Mouse (Mus musculus): Measurements from ENCODE around the gene AI661453. TPM values are rescaled to one million over a fixed set of nuclear protein-coding genes. Genes with fewer than 3 reads are reported as not detected.

AI661453 gene
- 2.8 and 3.3 TPM in 2 replicates for polyA plus RNA-seq (2015; fragmentation: Nextera tagmentation; extraction: Ambion mirVana)

DNA sequence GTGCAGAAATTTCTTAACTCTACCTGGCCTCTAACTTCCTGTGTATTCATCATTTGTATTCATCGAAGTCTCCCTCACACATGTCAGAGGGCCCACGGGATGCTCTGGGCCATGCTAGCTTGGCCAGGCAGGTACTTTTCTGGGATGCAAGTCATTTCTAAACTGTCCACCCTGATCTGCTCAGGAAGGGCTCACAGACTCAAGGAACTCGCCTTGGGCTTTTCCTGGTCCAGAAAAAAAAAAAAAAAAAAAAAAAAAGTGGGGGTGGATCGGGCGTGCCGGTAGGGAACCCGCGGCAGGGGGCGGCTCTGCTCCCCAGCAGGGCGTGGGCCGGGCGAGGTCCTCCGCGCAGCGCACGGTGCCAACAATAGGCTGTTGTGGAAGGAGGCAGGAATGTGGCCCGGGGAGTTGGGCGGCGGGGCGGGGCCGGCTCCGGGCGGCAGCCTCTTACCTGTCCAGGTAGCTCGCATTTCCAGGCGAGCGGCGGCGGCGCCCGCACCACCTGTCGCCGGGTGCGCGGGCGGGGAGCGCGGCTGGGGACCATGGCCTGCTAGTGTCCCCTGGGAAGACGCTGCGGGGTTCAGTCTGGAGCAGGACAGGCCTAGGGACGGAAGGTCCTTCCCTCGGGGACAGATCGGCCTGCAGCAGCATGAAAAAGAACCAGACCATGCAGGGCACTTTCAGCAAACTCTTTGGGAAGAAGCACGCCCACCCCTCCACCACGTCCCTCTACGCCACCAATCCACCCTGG is at the start of gene AI661453:
TSS of gene AI661453 (plus strand) at position 460 of the 751 bp plus-strand sequence.
- no peaks in the 10 kb centered on the region for H3K36me3 ChIP-seq (ENCODE audit: insufficient read depth, low read length)
- DNase-seq (ENCODE audit: low spot score) (peak; percentile 90), ATAC-seq (peak; percentile 96)
- WGBS, result 2% methylated on average over 42 of the region's 45 CpGs
- peak; percentile 39 for TF ChIP-seq CTCF (IDR thresholded peaks at IDR 0.05)
- TF ChIP-seq EP300 (IDR thresholded peaks at IDR 0.05), result no peak
- peak within 1 kb of the TSS; percentile 84 for H3K27ac ChIP-seq (ENCODE audit: low read length)
- H3K4me1 ChIP-seq (ENCODE audit: insufficient read depth, low read depth, low read length), result peaks cover 14% of the 10 kb centered on the region; the same call in 1 of the 2 replicates
- H3K9me3 ChIP-seq (ENCODE audit: low read length), result no peaks in the 10 kb centered on the region
- no peaks in the 10 kb centered on the region for H3K27me3 ChIP-seq (replicated peaks; ENCODE audit: insufficient read depth, low read length)
- peak within 1 kb of the TSS; percentile 56 for H3K4me3 ChIP-seq (ENCODE audit: low read depth, low read length)
- peak within 1 kb of the TSS; percentile 51 for H3K9ac ChIP-seq (replicated peaks; ENCODE audit: low read depth)
- peak within 1 kb of the TSS; percentile 74 for H3K4me2 ChIP-seq (replicated peaks; ENCODE audit: low read depth, low read length)

DNA sequence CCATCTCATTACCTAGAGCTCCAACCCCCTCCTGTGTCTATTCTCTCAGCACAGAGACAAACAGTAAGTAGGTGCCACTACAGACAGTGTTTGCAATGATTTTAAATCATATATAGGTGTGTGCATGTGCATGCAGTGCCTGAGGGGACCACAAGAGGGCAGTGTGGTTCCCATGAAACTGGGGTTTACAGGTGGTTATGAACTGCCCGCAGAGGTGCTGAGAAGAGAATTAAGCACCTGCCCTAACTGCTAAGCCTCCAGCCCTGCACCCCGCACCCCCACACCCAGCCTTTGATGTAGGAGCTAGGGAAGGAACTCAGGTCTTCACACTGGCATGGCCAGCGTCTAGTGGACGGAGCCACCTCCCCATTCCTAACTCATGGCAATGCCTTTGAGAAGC is 49.8 kb upstream of the AI661453 start:
- no peak for TF ChIP-seq EP300 (IDR thresholded peaks at IDR 0.05)
- peak; percentile 84 for TF ChIP-seq CTCF (IDR thresholded peaks at IDR 0.05)
- no peak overlapping the region for H3K4me2 ChIP-seq (replicated peaks; ENCODE audit: low read depth, low read length)
- H3K36me3 ChIP-seq (ENCODE audit: insufficient read depth, low read length), result no peaks in the 10 kb centered on the region
- H3K4me1 ChIP-seq (ENCODE audit: insufficient read depth, low read depth, low read length), result no peaks in the 10 kb centered on the region
- no peaks in the 10 kb centered on the region for H3K27me3 ChIP-seq (replicated peaks; ENCODE audit: insufficient read depth, low read length)
- whole genome bisulfite sequencing, result 50% methylated on average over 4 of the region's 4 CpGs
- ATAC-seq, result no peak
- H3K9me3 ChIP-seq (ENCODE audit: low read length), result no peaks in the 10 kb centered on the region
- no peak overlapping the region for H3K27ac ChIP-seq (ENCODE audit: low read length)
- DNase-seq (ENCODE audit: low spot score), result peak; percentile 50
- no peak overlapping the region for H3K9ac ChIP-seq (replicated peaks; ENCODE audit: low read depth)
- H3K4me3 ChIP-seq (ENCODE audit: low read depth, low read length), result no peak overlapping the region

- TF ChIP-seq CTCF (IDR thresholded peaks at IDR 0.05) (no peak), EP300 (IDR thresholded peaks at IDR 0.05) (no peak)
- Histone ChIP-seq H3K4me2 (replicated peaks; ENCODE audit: low read depth, low read length) (peak overlapping the region; percentile 56), H3K27ac (ENCODE audit: low read length) (no peak overlapping the region), H3K4me3 (ENCODE audit: low read depth, low read length) (peak overlapping the region; percentile 28), H3K9ac (replicated peaks; ENCODE audit: low read depth) (peak overlapping the region; percentile 13; the same call in 1 of the 2 replicates), H3K9me3 (ENCODE audit: low read length) (no peaks in the 10 kb centered on the region), H3K4me1 (ENCODE audit: insufficient read depth, low read depth, low read length) (no peaks in the 10 kb centered on the region), H3K36me3 (ENCODE audit: insufficient read depth, low read length) (no peaks in the 10 kb centered on the region), H3K27me3 (replicated peaks; ENCODE audit: insufficient read depth, low read length) (no peaks in the 10 kb centered on the region)
- DNase-seq (ENCODE audit: low spot score) (peak; percentile 27), ATAC-seq (no peak)
- 16% methylated on average over 24 of the region's 24 CpGs for WGBS
These were observed 42.1 kb upstream of the AI661453 start for GRCm38 (mm10) chr17:47394223-47394869.

DNA sequence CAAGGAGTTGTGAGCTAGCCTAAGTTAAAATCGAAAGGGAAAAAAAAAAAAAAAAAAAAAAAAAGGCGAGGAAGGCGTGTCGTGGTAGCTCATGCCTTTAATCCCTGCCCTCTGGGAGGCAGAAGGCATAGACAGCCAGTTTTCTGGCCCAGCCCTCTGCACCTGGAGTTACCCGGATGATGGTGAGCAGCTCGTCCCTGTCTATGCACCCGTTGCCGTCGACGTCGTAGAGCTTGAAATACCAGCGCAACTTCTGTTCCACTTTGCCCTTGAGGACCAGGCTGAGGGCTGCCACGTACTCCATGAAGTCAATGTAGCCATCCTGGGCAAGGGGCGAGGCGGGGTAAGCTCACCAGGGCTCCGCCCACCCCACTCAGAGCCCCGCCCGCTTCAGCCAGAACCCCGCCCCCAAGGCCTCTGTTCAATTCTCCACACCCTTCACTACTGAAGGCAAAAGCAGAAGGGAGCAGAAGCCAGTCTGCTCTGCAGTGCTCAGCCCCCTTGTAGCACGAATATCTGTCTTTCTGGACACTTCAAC is 41.0 kb upstream of the AI661453 start:
- Histone ChIP-seq H3K9ac (replicated peaks; ENCODE audit: low read depth) (0 out of 2 replicates have a peak overlapping the region, but pooled peaks have one; percentile 13), H3K4me1 (ENCODE audit: insufficient read depth, low read depth, low read length) (no peaks in the 10 kb centered on the region), H3K27me3 (replicated peaks; ENCODE audit: insufficient read depth, low read length) (no peaks in the 10 kb centered on the region), H3K4me2 (replicated peaks; ENCODE audit: low read depth, low read length) (peak overlapping the region; percentile 56), H3K9me3 (ENCODE audit: low read length) (no peaks in the 10 kb centered on the region), H3K27ac (ENCODE audit: low read length) (no peak overlapping the region), H3K4me3 (ENCODE audit: low read depth, low read length) (peak overlapping the region; percentile 28), H3K36me3 (ENCODE audit: insufficient read depth, low read length) (no peaks in the 10 kb centered on the region)
- TF ChIP-seq CTCF (IDR thresholded peaks at IDR 0.05) (no peak), EP300 (IDR thresholded peaks at IDR 0.05) (0 out of 2 replicates have a peak, but pooled peaks have one; percentile 11)
- DNase-seq (ENCODE audit: low spot score), result peak; percentile 77
- 3% methylated on average over 17 of the region's 20 CpGs for WGBS
- peak; percentile 92 for ATAC-seq

GRCm38 (mm10) chr17:47399091-47399490 is 37.3 kb upstream of the AI661453 start:
- H3K9me3 ChIP-seq (ENCODE audit: low read length), result no peaks in the 10 kb centered on the region
- H3K4me1 ChIP-seq (ENCODE audit: insufficient read depth, low read depth, low read length), result no peaks in the 10 kb centered on the region
- DNase-seq (ENCODE audit: low spot score) (no peak), ATAC-seq (no peak)
- no peak overlapping the region for H3K4me3 ChIP-seq (ENCODE audit: low read depth, low read length)
- H3K9ac ChIP-seq (replicated peaks; ENCODE audit: low read depth), result no peak overlapping the region
- no peak overlapping the region for H3K4me2 ChIP-seq (replicated peaks; ENCODE audit: low read depth, low read length)
- H3K36me3 ChIP-seq (ENCODE audit: insufficient read depth, low read length), result no peaks in the 10 kb centered on the region
- no peaks in the 10 kb centered on the region for H3K27me3 ChIP-seq (replicated peaks; ENCODE audit: insufficient read depth, low read length)
- TF ChIP-seq EP300 (IDR thresholded peaks at IDR 0.05) (no peak), CTCF (IDR thresholded peaks at IDR 0.05) (no peak)
- WGBS, result 81% methylated on average over 8 of the region's 8 CpGs
- H3K27ac ChIP-seq (ENCODE audit: low read length), result no peak overlapping the region

DNA sequence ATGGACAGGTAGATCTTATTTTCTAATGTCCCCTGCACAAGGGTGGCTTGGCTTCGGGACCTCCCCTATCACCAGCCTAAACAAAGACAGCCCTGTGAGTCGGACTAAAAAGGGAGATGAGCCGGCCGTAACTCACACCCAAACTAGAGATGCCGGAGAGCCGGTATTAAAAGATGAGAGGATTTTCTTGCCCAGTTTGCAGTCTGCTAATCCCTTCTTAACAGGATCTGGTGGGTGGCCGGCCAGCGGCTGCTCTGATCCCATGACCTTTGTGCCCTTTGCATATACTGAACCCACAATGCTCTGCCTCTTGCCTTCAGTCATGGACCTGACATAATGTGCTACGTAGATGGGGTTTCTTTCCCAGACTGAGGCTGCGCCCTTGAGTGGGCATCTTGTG is 36.0 kb upstream of the AI661453 start, which contains the start of gene Guca1a:
TSS of gene Guca1a (minus strand) at position 134 of the 400 bp plus-strand sequence.
- 62% methylated on average over 10 of the region's 10 CpGs for WGBS
- H3K4me2 ChIP-seq (replicated peaks; ENCODE audit: low read depth, low read length), result no peak within 1 kb of the TSS
- H3K9ac ChIP-seq (replicated peaks; ENCODE audit: low read depth), result no peak within 1 kb of the TSS
- no peak within 1 kb of the TSS for H3K27ac ChIP-seq (ENCODE audit: low read length)
- no peaks in the 10 kb centered on the region for H3K27me3 ChIP-seq (replicated peaks; ENCODE audit: insufficient read depth, low read length)
- TF ChIP-seq EP300 (IDR thresholded peaks at IDR 0.05) (no peak), CTCF (IDR thresholded peaks at IDR 0.05) (no peak)
- no peak for ATAC-seq
- H3K4me3 ChIP-seq (ENCODE audit: low read depth, low read length), result no peak within 1 kb of the TSS
- H3K9me3 ChIP-seq (ENCODE audit: low read length), result no peaks in the 10 kb centered on the region
- H3K36me3 ChIP-seq (ENCODE audit: insufficient read depth, low read length), result no peaks in the 10 kb centered on the region
- H3K4me1 ChIP-seq (ENCODE audit: insufficient read depth, low read depth, low read length), result no peaks in the 10 kb centered on the region
- DNase-seq (ENCODE audit: low spot score), result no peak

All from lung, postnatal 0 days (tissue).